ENCODE assay signal across 13 mouse cellular contexts in the genomic region with DNA sequence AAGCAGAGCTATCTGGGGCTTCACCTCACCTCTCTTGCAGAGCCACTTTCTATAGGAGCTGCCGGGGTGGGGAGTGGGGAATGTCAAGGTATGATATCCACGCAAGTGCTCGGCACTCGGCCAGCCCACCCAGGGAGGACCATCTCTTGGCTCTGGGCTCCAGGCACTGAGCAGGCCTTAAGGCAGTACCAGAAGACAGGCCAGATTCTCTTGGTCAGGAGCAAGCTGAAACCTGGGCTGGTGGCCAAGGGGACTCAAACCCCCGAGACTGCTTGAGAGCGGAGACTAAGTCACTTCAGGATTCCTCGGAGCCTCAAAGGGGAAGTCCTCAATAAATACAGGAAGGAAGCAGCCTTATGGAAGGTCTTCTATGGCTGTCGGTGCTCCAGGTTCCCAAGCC. TPM values are rescaled to one million over a fixed set of nuclear protein-coding genes. Genes with fewer than 3 reads are reported as not detected.
DNase-seq lines count a peak whose midpoint lies in the region; ATAC-seq and TF ChIP-seq lines count a peak whose summit lies in the region.
"Had no signal": no experiment of that assay in that cellular context is flagged by ENCODE, and none has a peak within 500 bp of the region (broad histone marks: within the 10 kb centered on the region; RNA-seq: fewer than 3 reads in every experiment).

No protein-coding gene starts in this region.

- no peak overlapping the region for H3K9ac ChIP-seq in hindbrain, embryonic 11.5 days (ENCODE audit: low read depth, low read length)
- H3K9ac ChIP-seq in hindbrain, embryonic 13.5 days = no peak overlapping the region
- H3K9ac ChIP-seq in lung, embryonic 15.5 days = no peak overlapping the region
- no peak overlapping the region for H3K9ac ChIP-seq in stomach, embryonic 16.5 days (ENCODE audit: low read length)
- no peak overlapping the region for H3K9ac ChIP-seq in stomach, postnatal 0 days (ENCODE audit: low read length)
- no peak overlapping the region for H3K9ac ChIP-seq in intestine, embryonic 16.5 days (ENCODE audit: low read depth, low read length)
- H3K9ac ChIP-seq: limb, embryonic 13.5 days; liver, embryonic 15.5 days had no signal

- no peaks in the 10 kb centered on the region; the same call in 1 of the 2 replicates for H3K27me3 ChIP-seq in hindbrain, embryonic 11.5 days (ENCODE audit: control insufficient read depth, insufficient read depth, low read length)
- peaks cover 48% of the 10 kb centered on the region for H3K27me3 ChIP-seq in hindbrain, embryonic 13.5 days
- peaks cover 8% of the 10 kb centered on the region; the same call in 1 of the 2 replicates for H3K27me3 ChIP-seq in lung, embryonic 15.5 days
- peaks cover 6% of the 10 kb centered on the region; the same call in 1 of the 2 replicates for H3K27me3 ChIP-seq in stomach, embryonic 16.5 days (ENCODE audit: control insufficient read depth, insufficient read depth, low read length)
- no peaks in the 10 kb centered on the region for H3K27me3 ChIP-seq in stomach, postnatal 0 days (ENCODE audit: control insufficient read depth, insufficient read depth, low read length)
- H3K27me3 ChIP-seq in intestine, embryonic 16.5 days (replicated peaks; ENCODE audit: control insufficient read depth, insufficient read depth, low read length) = peaks cover 12% of the 10 kb centered on the region; the same call in 1 of the 2 replicates

- H3K27ac ChIP-seq in hindbrain, embryonic 11.5 days (ENCODE audit: low read depth, low read length) = peak overlapping the region; percentile 37; the same call in 1 of the 2 replicates
- no peak overlapping the region; the same call in 1 of the 2 replicates for H3K27ac ChIP-seq in hindbrain, embryonic 13.5 days
- H3K27ac ChIP-seq in lung, embryonic 15.5 days = peak overlapping the region; percentile 61
- peak overlapping the region; percentile 24; the same call in 1 of the 2 replicates for H3K27ac ChIP-seq in stomach, embryonic 16.5 days (ENCODE audit: low read length)
- H3K27ac ChIP-seq in stomach, postnatal 0 days (replicated peaks) = no peak overlapping the region
- 0 out of 2 replicates have a peak overlapping the region, but pooled peaks have one; percentile 10 for H3K27ac ChIP-seq in intestine, embryonic 16.5 days (ENCODE audit: low read length)
- H3K27ac ChIP-seq: liver, embryonic 15.5 days had no signal

- no peak for DNase-seq in hindbrain, embryonic 11.5 days (ENCODE audit: low spot score)
- no peak for DNase-seq in lung, postnatal 36 days
- DNase-seq in stomach, postnatal 0 days (ENCODE audit: low spot score) = no peak
- no peak for DNase-seq in right cerebral cortex, postnatal 4 days
- DNase-seq: cerebellum, adult 11 months; cerebellum, postnatal 36 days; thymus, postnatal 14 days had no signal

- no peak for ATAC-seq in hindbrain, embryonic 11.5 days (ENCODE audit: low FRiP score)
- no peak for ATAC-seq in hindbrain, embryonic 13.5 days (ENCODE audit: low FRiP score)
- peak; percentile 34; the same call in 1 of the 2 replicates for ATAC-seq in lung, embryonic 15.5 days (ENCODE audit: borderline replicate concordance, extremely low read depth, low FRiP score, low TSS enrichment)
- ATAC-seq in stomach, embryonic 16.5 days (ENCODE audit: insufficient read depth, low FRiP score) = peak; percentile 30; the same call in 1 of the 2 replicates
- ATAC-seq in stomach, postnatal 0 days (ENCODE audit: low FRiP score, low TSS enrichment) = no peak
- peak; percentile 40 for ATAC-seq in intestine, embryonic 16.5 days

- no peak overlapping the region for H3K4me3 ChIP-seq in hindbrain, embryonic 11.5 days (ENCODE audit: low read depth, low read length)
- H3K4me3 ChIP-seq in hindbrain, embryonic 13.5 days = no peak overlapping the region
- H3K4me3 ChIP-seq in lung, embryonic 15.5 days = no peak overlapping the region
- no peak overlapping the region for H3K4me3 ChIP-seq in stomach, embryonic 16.5 days (replicated peaks; ENCODE audit: low read length)
- no peak overlapping the region for H3K4me3 ChIP-seq in stomach, postnatal 0 days (ENCODE audit: low read depth, low read length)
- no peak overlapping the region for H3K4me3 ChIP-seq in intestine, embryonic 16.5 days (ENCODE audit: low read length)
- H3K4me3 ChIP-seq: limb, embryonic 13.5 days; liver, embryonic 15.5 days had no signal

- no peaks in the 10 kb centered on the region for H3K9me3 ChIP-seq in hindbrain, embryonic 11.5 days (ENCODE audit: control insufficient read depth, low read length)
- H3K9me3 ChIP-seq in hindbrain, embryonic 13.5 days = no peaks in the 10 kb centered on the region
- no peaks in the 10 kb centered on the region for H3K9me3 ChIP-seq in lung, embryonic 15.5 days
- no peaks in the 10 kb centered on the region for H3K9me3 ChIP-seq in stomach, embryonic 16.5 days (replicated peaks; ENCODE audit: control insufficient read depth, low read length)
- H3K9me3 ChIP-seq in stomach, postnatal 0 days (ENCODE audit: control insufficient read depth, low read length) = no peaks in the 10 kb centered on the region
- H3K9me3 ChIP-seq in intestine, embryonic 16.5 days (ENCODE audit: control insufficient read depth, low read length) = no peaks in the 10 kb centered on the region
- H3K9me3 ChIP-seq: limb, embryonic 13.5 days; liver, embryonic 15.5 days had no signal

- TF ChIP-seq CTCF in stomach, postnatal 0 days (IDR thresholded peaks at IDR 0.05; ENCODE audit: low read depth) = no peak

- TF ChIP-seq EP300 in stomach, postnatal 0 days (optimal IDR thresholded peaks at IDR 0.05) = no peak

- WGBS in hindbrain, embryonic 11.5 days = 50% methylated on average over 8 of the region's 8 CpGs
- WGBS in hindbrain, embryonic 13.5 days = 38% methylated on average over 8 of the region's 8 CpGs
- WGBS in lung, embryonic 15.5 days = 34% methylated on average over 8 of the region's 8 CpGs
- WGBS in stomach, embryonic 16.5 days = 35% methylated on average over 8 of the region's 8 CpGs
- WGBS in stomach, postnatal 0 days = 34% methylated on average over 8 of the region's 8 CpGs
- WGBS in intestine, embryonic 16.5 days = 48% methylated on average over 8 of the region's 8 CpGs

- H3K36me3 ChIP-seq in hindbrain, embryonic 11.5 days (ENCODE audit: control insufficient read depth, insufficient read depth, low read length) = no peaks in the 10 kb centered on the region
- H3K36me3 ChIP-seq in hindbrain, embryonic 13.5 days = no peaks in the 10 kb centered on the region
- H3K36me3 ChIP-seq in lung, embryonic 15.5 days = no peaks in the 10 kb centered on the region
- H3K36me3 ChIP-seq in stomach, embryonic 16.5 days (ENCODE audit: control insufficient read depth, insufficient read depth, low read length) = no peaks in the 10 kb centered on the region
- H3K36me3 ChIP-seq in stomach, postnatal 0 days (ENCODE audit: control insufficient read depth, insufficient read depth, low read length) = no peaks in the 10 kb centered on the region
- H3K36me3 ChIP-seq in intestine, embryonic 16.5 days (ENCODE audit: control insufficient read depth, insufficient read depth, low read length) = no peaks in the 10 kb centered on the region
- H3K36me3 ChIP-seq: limb, embryonic 13.5 days; liver, embryonic 15.5 days had no signal

- no peak overlapping the region for H3K4me2 ChIP-seq in hindbrain, embryonic 11.5 days (replicated peaks; ENCODE audit: low read depth, low read length)
- no peak overlapping the region for H3K4me2 ChIP-seq in hindbrain, embryonic 13.5 days
- H3K4me2 ChIP-seq in lung, embryonic 15.5 days = no peak overlapping the region
- no peak overlapping the region for H3K4me2 ChIP-seq in stomach, embryonic 16.5 days (ENCODE audit: low read depth, low read length)
- H3K4me2 ChIP-seq in stomach, postnatal 0 days (replicated peaks; ENCODE audit: low read depth) = no peak overlapping the region
- no peak overlapping the region for H3K4me2 ChIP-seq in intestine, embryonic 16.5 days (ENCODE audit: low read depth, low read length)
- H3K4me2 ChIP-seq: limb, embryonic 13.5 days; liver, embryonic 15.5 days had no signal

- peaks cover 4% of the 10 kb centered on the region for H3K4me1 ChIP-seq in hindbrain, embryonic 11.5 days (replicated peaks; ENCODE audit: control insufficient read depth, insufficient read depth, low read length)
- H3K4me1 ChIP-seq in hindbrain, embryonic 13.5 days (replicated peaks) = peaks cover 37% of the 10 kb centered on the region
- peaks cover 35% of the 10 kb centered on the region for H3K4me1 ChIP-seq in lung, embryonic 15.5 days
- H3K4me1 ChIP-seq in stomach, embryonic 16.5 days (ENCODE audit: control insufficient read depth, insufficient read depth, low read length) = peaks cover 5% of the 10 kb centered on the region; the same call in 1 of the 2 replicates
- no peaks in the 10 kb centered on the region for H3K4me1 ChIP-seq in stomach, postnatal 0 days (replicated peaks; ENCODE audit: control insufficient read depth, insufficient read depth)
- 0 out of 2 replicates have a peak, but pooled peaks cover 7% of the 10 kb centered on the region for H3K4me1 ChIP-seq in intestine, embryonic 16.5 days (ENCODE audit: control insufficient read depth, insufficient read depth, low read length)
- H3K4me1 ChIP-seq: liver, embryonic 15.5 days had no signal

RNA-seq across cellular contexts. Expression of a gene that starts 13.1 kb away (rescaled TPM):
- 194 and 218 TPM in 2 replicates for polyA plus RNA-seq in hindbrain, embryonic 11.5 days (2014; fragmentation: Nextera tagmentation; extraction: Ambion mirVana)
- polyA plus RNA-seq in hindbrain, embryonic 13.5 days (2015; fragmentation: Nextera tagmentation; extraction: Ambion mirVana) = 327 and 330 TPM in 2 replicates
- 155 and 161 TPM in 2 replicates for polyA plus RNA-seq in lung, embryonic 15.5 days (2015; fragmentation: Nextera tagmentation; extraction: Ambion mirVana)
- polyA plus RNA-seq in stomach, embryonic 16.5 days (2015; fragmentation: Nextera tagmentation; extraction: Ambion mirVana) = 148 and 149 TPM in 2 replicates
- 62.8 and 64.5 TPM in 2 replicates for polyA plus RNA-seq in stomach, postnatal 0 days (2015; fragmentation: Nextera tagmentation; extraction: Ambion mirVana)
- polyA plus RNA-seq in intestine, embryonic 16.5 days (2015; fragmentation: Nextera tagmentation; extraction: Ambion mirVana) = 146 and 162 TPM in 2 replicates

Comparison
In these comparisons a context has a peak if more than half of its experiments do, and no peak if none do; other contexts are left out.
1. ATAC-seq: peak in lung, embryonic 15.5 days (single experiment), stomach, embryonic 16.5 days (single experiment) and intestine, embryonic 16.5 days (single experiment); none in hindbrain, embryonic 11.5 days (single experiment), hindbrain, embryonic 13.5 days (single experiment) and stomach, postnatal 0 days (single experiment).
2. H3K27ac ChIP-seq: peak in hindbrain, embryonic 11.5 days (single experiment), lung, embryonic 15.5 days (single experiment), stomach, embryonic 16.5 days (single experiment) and intestine, embryonic 16.5 days (single experiment); none in hindbrain, embryonic 13.5 days (single experiment) and stomach, postnatal 0 days (single experiment).